Mouse (Mus musculus) heart, adult 2 months (tissue): ENCODE measurements around the gene Alkbh5.

Experiments
- CTCF ChIP-seq: fragments of 200-600 bp; IDR thresholded peaks from 2 replicates; pipeline ENCODE4 v1.8.1; 2022; ENCODE audit warnings: antibody characterized with exemption, mild to moderate bottlenecking, moderate library complexity
- POLR2A ChIP-seq: fragments of 200-500 bp; IDR thresholded peaks from 2 replicates; pipeline ENCODE4 v1.6.1; 2011; ENCODE audit warnings: mild to moderate bottlenecking, low read depth, low read length, control low read depth; ENCODE audit not compliant: insufficient read depth

- TF ChIP-seq CTCF (peak; percentile 46), POLR2A (peak; percentile 96)
Measured at GRCm38 (mm10) chr11:60536859-60537467, 782 bp downstream of the Alkbh5 start.
